Mouse (Mus musculus): Measurements from ENCODE around the gene Rab11fip4.

GRCm38 (mm10) chr11:79729231-79730047 lies 138.4 kb downstream of the Rab11fip4 start:
- no peak for TF ChIP-seq POLR2A (IDR thresholded peaks at IDR 0.05; ENCODE audit: low read depth, low read length)
- no peak for TF ChIP-seq CTCF (IDR thresholded peaks at IDR 0.05; ENCODE audit: extremely low read depth, insufficient read depth, insufficient read length, insufficient replicate concordance)
